Comparison of ENCODE assay signal across 21 mouse cellular contexts in genomic region chr8:79542461-79542860, GRCm38 (mm10).
DNase-seq lines count a peak whose midpoint lies in the region; ATAC-seq and TF ChIP-seq lines count a peak whose summit lies in the region.
"Had no signal": no experiment of that assay in that cellular context is flagged by ENCODE, and none has a peak within 500 bp of the region (broad histone marks: within the 10 kb centered on the region; RNA-seq: fewer than 3 reads in every experiment).

No protein-coding gene starts in this region.

- H3K79me2 ChIP-seq in CH12.LX (replicated peaks; ENCODE audit: control insufficient read depth, extremely low read depth, insufficient read depth, poor library complexity, severe bottlenecking): no peaks in the 10 kb centered on the region

- in situ Hi-C loops in CH12.LX (cut with MboI; ENCODE audit: low pct_ligation_motif_present, low pct_unique_long_range_greater_than_20kb, low sequenced_read_pairs): no loop called here

- H3K9me3 ChIP-seq in limb, embryonic 14.5 days (ENCODE audit: control insufficient read depth, low read length): no peaks in the 10 kb centered on the region
- H3K9me3 ChIP-seq in limb, embryonic 10.5 days (replicated peaks): no peaks in the 10 kb centered on the region
- no peaks in the 10 kb centered on the region for H3K9me3 ChIP-seq in CH12.LX (replicated peaks; ENCODE audit: low read length)
- H3K9me3 ChIP-seq: embryonic facial prominence, embryonic 12.5 days; forebrain, embryonic 13.5 days; heart, embryonic 12.5 days; hindbrain, embryonic 15.5 days had no signal

- DNase-seq in limb, embryonic 14.5 days (ENCODE audit: low spot score): peak; percentile 21
- no peak for DNase-seq in limb, embryonic 10.5 days (ENCODE audit: low spot score)
- no peak for DNase-seq in CH12.LX (ENCODE audit: extremely low read depth)
- DNase-seq in gonadal fat pad, adult 2 months (ENCODE audit: low read depth): peak; percentile 75
- no peak for DNase-seq in layer of hippocampus, adult 9-11 months
- DNase-seq in gastrocnemius, postnatal 10 days: no peak
- DNase-seq: adrenal gland, postnatal 10 days; cerebellum, adult 11 months; cerebellum, adult 8-10 months; cerebellum, postnatal 14 days; embryo, embryonic 11 days; forebrain, postnatal 0 days; gastrocnemius, adult 2 months; gastrocnemius, postnatal 36 days; heart, postnatal 36 days had no signal

- peak; percentile 51; the same call in 1 of the 2 replicates for TF ChIP-seq EP300 in CH12.LX (IDR thresholded peaks at IDR 0.05; ENCODE audit: low read length)

- no peak overlapping the region for H3K4me2 ChIP-seq in limb, embryonic 14.5 days (replicated peaks; ENCODE audit: low read depth, low read length, severe bottlenecking)
- no peak overlapping the region for H3K4me2 ChIP-seq in CH12.LX (ENCODE audit: insufficient read depth, low read depth, poor library complexity, severe bottlenecking)
- H3K4me2 ChIP-seq: embryonic facial prominence, embryonic 12.5 days; forebrain, embryonic 13.5 days; heart, embryonic 12.5 days; hindbrain, embryonic 15.5 days had no signal

- no peak for TF ChIP-seq CTCF in CH12.LX (conservative IDR thresholded peaks at IDR 0.05 in 1 of 2, IDR thresholded peaks at IDR 0.05 in 1 of 2; ENCODE audit: low read depth in 2 of 2, low read length in 2 of 2)

- no peak overlapping the region for H3K4me3 ChIP-seq in limb, embryonic 14.5 days (replicated peaks; ENCODE audit: low read length)
- no peak overlapping the region for H3K4me3 ChIP-seq in limb, embryonic 10.5 days
- no peak overlapping the region for H3K4me3 ChIP-seq in CH12.LX (replicated peaks in 1 of 3; ENCODE audit: low read depth in 2 of 3, low read length in 2 of 3, poor library complexity in 1 of 3)
- H3K4me3 ChIP-seq: embryonic facial prominence, embryonic 12.5 days; forebrain, embryonic 13.5 days; gastrocnemius, adult 2 months; heart, embryonic 12.5 days; hindbrain, embryonic 15.5 days had no signal

- H3K4me1 ChIP-seq in limb, embryonic 14.5 days (ENCODE audit: control insufficient read depth, insufficient read depth, low read length): peaks cover 3% of the 10 kb centered on the region; the same call in 1 of the 2 replicates
- no peaks in the 10 kb centered on the region for H3K4me1 ChIP-seq in limb, embryonic 10.5 days
- H3K4me1 ChIP-seq in CH12.LX (ENCODE audit: control insufficient read depth in 1 of 2, insufficient read depth in 2 of 2): 0 out of 4 replicates have a peak, but pooled peaks cover 0 to 3% of the 10 kb centered on the region in 2 experiments
- H3K4me1 ChIP-seq: embryonic facial prominence, embryonic 12.5 days; forebrain, embryonic 13.5 days; heart, embryonic 12.5 days; hindbrain, embryonic 15.5 days had no signal

- no peaks in the 10 kb centered on the region for H3K36me3 ChIP-seq in limb, embryonic 14.5 days (ENCODE audit: control insufficient read depth, insufficient read depth, low read length)
- H3K36me3 ChIP-seq in limb, embryonic 10.5 days: no peaks in the 10 kb centered on the region
- H3K36me3 ChIP-seq in CH12.LX (replicated peaks in 1 of 2; ENCODE audit: control insufficient read depth in 1 of 2, insufficient read depth in 1 of 2, low read length in 1 of 2): no peaks in the 10 kb centered on the region
- H3K36me3 ChIP-seq: embryonic facial prominence, embryonic 12.5 days; heart, embryonic 12.5 days; hindbrain, embryonic 15.5 days had no signal

- TF ChIP-seq RAD21 in CH12.LX (IDR thresholded peaks at IDR 0.05; ENCODE audit: low read depth, low read length): no peak

- no peaks in the 10 kb centered on the region for H3K27me3 ChIP-seq in limb, embryonic 14.5 days (ENCODE audit: control insufficient read depth, insufficient read depth, low read length)
- H3K27me3 ChIP-seq in limb, embryonic 10.5 days (ENCODE audit: low read depth, poor library complexity, severe bottlenecking): no peaks in the 10 kb centered on the region
- H3K27me3 ChIP-seq in CH12.LX (replicated peaks): no peaks in the 10 kb centered on the region
- H3K27me3 ChIP-seq: embryonic facial prominence, embryonic 12.5 days; forebrain, embryonic 13.5 days; heart, embryonic 12.5 days; hindbrain, embryonic 15.5 days had no signal

- 0 out of 2 replicates have a peak overlapping the region, but pooled peaks have one; percentile 7 for H3K27ac ChIP-seq in limb, embryonic 14.5 days (replicated peaks; ENCODE audit: low read depth, low read length)
- H3K27ac ChIP-seq in limb, embryonic 10.5 days: no peak overlapping the region
- H3K27ac ChIP-seq in CH12.LX (ENCODE audit: insufficient read depth, low read depth): no peak overlapping the region
- H3K27ac ChIP-seq: embryonic facial prominence, embryonic 12.5 days; forebrain, embryonic 13.5 days; gastrocnemius, adult 2 months; hindbrain, embryonic 15.5 days had no signal

- dilution Hi-C loops in CH12.LX (cut with MboI; ENCODE audit: extremely low pct_ligation_motif_present, extremely low pct_unique_long_range_greater_than_20kb, low sequenced_read_pairs): no loop called here

- WGBS in limb, embryonic 14.5 days: 37% methylated on average over 2 of the region's 2 CpGs
- 83% methylated on average over 2 of the region's 2 CpGs for WGBS in limb, embryonic 10.5 days

- no peak for TF ChIP-seq POLR2A in limb, embryonic 14.5 days (IDR thresholded peaks at IDR 0.05; ENCODE audit: borderline replicate concordance, extremely low read depth, insufficient read depth, insufficient read length)
- TF ChIP-seq POLR2A in CH12.LX (IDR thresholded peaks at IDR 0.05; ENCODE audit: low read depth, low read length): no peak

- H3K9ac ChIP-seq in limb, embryonic 14.5 days (ENCODE audit: low read depth, low read length, severe bottlenecking): no peak overlapping the region
- no peak overlapping the region for H3K9ac ChIP-seq in CH12.LX (ENCODE audit: insufficient read depth, low read depth)
- H3K9ac ChIP-seq: embryonic facial prominence, embryonic 12.5 days; forebrain, embryonic 13.5 days; forebrain, postnatal 0 days; heart, embryonic 12.5 days; hindbrain, embryonic 15.5 days had no signal

- peak; percentile 23 for ATAC-seq in limb, embryonic 14.5 days (ENCODE audit: low FRiP score, low read depth)
- ATAC-seq in megakaryocyte progenitor cell, adult 5-6 weeks (replicated peaks; ENCODE audit: poor library complexity): no peak
- ATAC-seq: forebrain, embryonic 13.5 days; forebrain, postnatal 0 days; intestine, postnatal 0 days had no signal

TF ChIP-seq in CH12.LX, 34 proteins besides CTCF, POLR2A, EP300 and RAD21:
- TF ChIP-seq MYC (IDR thresholded peaks at IDR 0.05; ENCODE audit: low read depth, low read length) (no peak), JUN (IDR thresholded peaks at IDR 0.05; ENCODE audit: insufficient read depth, low read depth, low read length) (peak; percentile 31; the same call in 1 of the 2 replicates), ETS1 (conservative IDR thresholded peaks at IDR 0.05; ENCODE audit: low read depth, low read length) (peak; percentile 71), KAT2A (IDR thresholded peaks at IDR 0.05; ENCODE audit: insufficient replicate concordance, low read length) (no peak), MAFK (IDR thresholded peaks at IDR 0.05; ENCODE audit: insufficient replicate concordance, low read length) (no peak), SMC3 (IDR thresholded peaks at IDR 0.05; ENCODE audit: low read depth, low read length) (no peak), JUND (conservative IDR thresholded peaks at IDR 0.05; ENCODE audit: low read depth, low read length) (peak; percentile 18; the same call in 1 of the 2 replicates), USF2 (conservative IDR thresholded peaks at IDR 0.05; ENCODE audit: low read depth, low read length) (no peak), TBP (conservative IDR thresholded peaks at IDR 0.05; ENCODE audit: low read depth, low read length) (no peak), BHLHE40 (IDR thresholded peaks at IDR 0.05; ENCODE audit: low read depth, low read length) (peak; percentile 80), IRF4 (IDR thresholded peaks at IDR 0.05; ENCODE audit: low read depth, low read length) (0 out of 2 replicates have a peak, but pooled peaks have one; percentile 42)

Comparison
In these comparisons a context has a peak if more than half of its experiments do, and no peak if none do; other contexts are left out.
1. DNase-seq: peak in limb, embryonic 14.5 days (single experiment) and gonadal fat pad, adult 2 months (single experiment); none in limb, embryonic 10.5 days (single experiment), CH12.LX (single experiment), layer of hippocampus, adult 9-11 months (single experiment) and gastrocnemius, postnatal 10 days (single experiment).